Mouse (Mus musculus) CH12.LX (cell line): ENCODE data around the gene Tspan15. TPM values are rescaled to one million over a fixed set of nuclear protein-coding genes. Genes with fewer than 3 reads are reported as not detected.

Source experiments
- DNase-seq: peaks from one replicate; pipeline ENCODE4 v3.0.0-alpha.2; 2013; ENCODE audit errors: extremely low read depth
- H3K27ac ChIP-seq: 2 replicates; pipeline ENCODE4 v1.5.1; 2012; ENCODE audit warnings: low read depth, mild to moderate bottlenecking, control low read depth, moderate library complexity; ENCODE audit not compliant: insufficient read depth
- H3K27me3 ChIP-seq: replicated peaks from 2 replicates; pipeline ENCODE3; 2012; ENCODE audit warnings: inconsistent platforms
- H3K36me3 ChIP-seq, 2 experiments: replicated peaks in 1 of 2; 2 replicates each; pipeline versions ENCODE3 to v1.6.1; 2012; ENCODE audit warnings: inconsistent platforms in 1 of 2, low read length in 1 of 2, mild to moderate bottlenecking in 1 of 2, mixed read lengths in 1 of 2, moderate library complexity in 1 of 2; ENCODE audit not compliant: control insufficient read depth in 1 of 2, insufficient read depth in 1 of 2
- H3K4me1 ChIP-seq, 2 experiments: 2 replicates each; pipeline ENCODE4 v1.6.1; 2012; ENCODE audit warnings: inconsistent platforms in 1 of 2, moderate library complexity in 1 of 2; ENCODE audit not compliant: insufficient read depth in 2 of 2, control insufficient read depth in 1 of 2
- H3K4me2 ChIP-seq: 2 replicates; pipeline ENCODE4 v1.6.1; 2012; ENCODE audit warnings: low read depth, mild to moderate bottlenecking, control low read depth; ENCODE audit not compliant: poor library complexity, insufficient read depth, severe bottlenecking
- H3K4me3 ChIP-seq, 3 experiments: fragments of 150-350 bp in 1 of 3; sonication (generic) in 1 of 3; replicated peaks in 1 of 3; 2 replicates each; pipeline versions ENCODE3 to v1.5.1; 2011 to 2012; ENCODE audit warnings: low read depth in 2 of 3, low read length in 2 of 3, mild to moderate bottlenecking in 2 of 3, moderate library complexity in 2 of 3, control low read depth in 1 of 3, improper control_type of control experiment in 1 of 3, inconsistent platforms in 1 of 3, mixed read lengths in 1 of 3; ENCODE audit not compliant: poor library complexity in 1 of 3
- H3K79me2 ChIP-seq: replicated peaks from 2 replicates; pipeline ENCODE4 v1.6.1; 2012; ENCODE audit warnings: mild to moderate bottlenecking, moderate library complexity; ENCODE audit not compliant: control insufficient read depth, poor library complexity, insufficient read depth, severe bottlenecking; ENCODE audit errors: extremely low read depth
- H3K9ac ChIP-seq: 2 replicates; pipeline ENCODE4 v1.6.1; 2012; ENCODE audit warnings: low read depth, mild to moderate bottlenecking, control low read depth, moderate library complexity; ENCODE audit not compliant: insufficient read depth
- H3K9me3 ChIP-seq: replicated peaks from 2 replicates; pipeline ENCODE3; 2012; ENCODE audit warnings: low read length, inconsistent platforms, mixed read lengths
- BHLHE40 ChIP-seq: IDR thresholded peaks from 2 replicates; pipeline ENCODE4 v1.6.1; 2011; ENCODE audit warnings: mild to moderate bottlenecking, low read depth, low read length, improper control_type of control experiment
- CHD1 ChIP-seq: IDR thresholded peaks from 2 replicates; pipeline ENCODE4 v1.6.1; 2012; ENCODE audit warnings: low read depth, low read length, improper control_type of control experiment, inconsistent platforms
- CHD2 ChIP-seq: IDR thresholded peaks from 2 replicates; pipeline ENCODE4 v1.6.1; 2011; ENCODE audit warnings: low read length, improper control_type of control experiment
- ELF1 ChIP-seq: IDR thresholded peaks from 2 replicates; pipeline ENCODE4 v1.6.1; 2014; ENCODE audit warnings: low read depth, mild to moderate bottlenecking, inconsistent platforms, low read length, improper control_type of control experiment
- EP300 ChIP-seq: IDR thresholded peaks from 2 replicates; pipeline ENCODE4 v1.6.1; 2011; ENCODE audit warnings: low read length, improper control_type of control experiment
- GABPA ChIP-seq: IDR thresholded peaks from 2 replicates; pipeline ENCODE4 v1.6.1; 2012; ENCODE audit warnings: low read depth, low read length, improper control_type of control experiment, inconsistent platforms; ENCODE audit not compliant: insufficient replicate concordance
- HCFC1 ChIP-seq: IDR thresholded peaks from 2 replicates; pipeline ENCODE4 v1.6.1; 2012; ENCODE audit warnings: low read depth, mild to moderate bottlenecking, inconsistent platforms, low read length, improper control_type of control experiment
- IRF4 ChIP-seq: IDR thresholded peaks from 2 replicates; pipeline ENCODE4 v1.6.1; 2014; ENCODE audit warnings: low read depth, mild to moderate bottlenecking, inconsistent platforms, low read length, improper control_type of control experiment
- JUN ChIP-seq: IDR thresholded peaks from 2 replicates; pipeline ENCODE4 v1.6.1; 2011; ENCODE audit warnings: low read depth, mild to moderate bottlenecking, low read length, improper control_type of control experiment, moderate library complexity; ENCODE audit not compliant: insufficient read depth
- KAT2A ChIP-seq: IDR thresholded peaks from 2 replicates; pipeline ENCODE4 v1.6.1; 2012; ENCODE audit warnings: low read length, improper control_type of control experiment, inconsistent platforms; ENCODE audit not compliant: insufficient replicate concordance
- MEF2A ChIP-seq: IDR thresholded peaks from 2 replicates; pipeline ENCODE4 v1.6.1; 2014; ENCODE audit warnings: low read depth, mild to moderate bottlenecking, inconsistent platforms, low read length, improper control_type of control experiment, borderline replicate concordance
- MYC ChIP-seq: IDR thresholded peaks from 2 replicates; pipeline ENCODE4 v1.6.1; 2011; ENCODE audit warnings: low read depth, mild to moderate bottlenecking, improper control_type of control experiment, low read length
- POLR2A ChIP-seq: IDR thresholded peaks from 2 replicates; pipeline ENCODE4 v1.6.1; 2011; ENCODE audit warnings: low read depth, mild to moderate bottlenecking, improper control_type of control experiment, low read length
- POLR2AphosphoS2 ChIP-seq: IDR thresholded peaks from 2 replicates; pipeline ENCODE4 v1.6.1; 2011; ENCODE audit warnings: low read depth, low read length, improper control_type of control experiment
- RAD21 ChIP-seq: IDR thresholded peaks from 2 replicates; pipeline ENCODE4 v1.6.1; 2011; ENCODE audit warnings: low read depth, mild to moderate bottlenecking, low read length, improper control_type of control experiment, moderate library complexity
- RCOR1 ChIP-seq: conservative IDR thresholded peaks from 2 replicates; pipeline ENCODE4 v1.6.1; 2012; ENCODE audit warnings: low read depth, mild to moderate bottlenecking, inconsistent platforms, low read length, improper control_type of control experiment
- SMC3 ChIP-seq: IDR thresholded peaks from 2 replicates; pipeline ENCODE4 v1.6.1; 2011; ENCODE audit warnings: low read depth, low read length, improper control_type of control experiment
- TBP ChIP-seq: conservative IDR thresholded peaks from 2 replicates; pipeline ENCODE4 v1.6.1; 2011; ENCODE audit warnings: low read depth, low read length, improper control_type of control experiment
- TCF12 ChIP-seq: IDR thresholded peaks from 2 replicates; pipeline ENCODE4 v1.6.1; 2014; ENCODE audit warnings: low read depth, mild to moderate bottlenecking, inconsistent platforms, low read length, improper control_type of control experiment
- UBTF ChIP-seq: IDR thresholded peaks from 2 replicates; pipeline ENCODE4 v1.6.1; 2012; ENCODE audit warnings: low read depth, mild to moderate bottlenecking, inconsistent platforms, low read length, improper control_type of control experiment, moderate library complexity
- ZKSCAN1 ChIP-seq: IDR thresholded peaks from 2 replicates; pipeline ENCODE4 v1.6.1; 2012; ENCODE audit warnings: low read depth, inconsistent platforms, low read length, improper control_type of control experiment, borderline replicate concordance
- ZNF384 ChIP-seq: IDR thresholded peaks from 2 replicates; pipeline ENCODE4 v1.6.1; 2012; ENCODE audit warnings: low read depth, low read length, improper control_type of control experiment, inconsistent platforms
- dilution Hi-C: fragments of 300-500 bp; cut with MboI; formaldehyde crosslinking; loops from 2 replicates; pipeline ENCODE4 v1.14.3; 2020; ENCODE audit warnings: low sequenced_read_pairs; ENCODE audit not compliant: extremely low pct_unique_long_range_greater_than_20kb, extremely low pct_ligation_motif_present
- in situ Hi-C: fragments of 300-500 bp; cut with MboI; formaldehyde crosslinking; loops from 3 replicates; pipeline ENCODE4 v1.14.3; 2019; ENCODE audit warnings: low sequenced_read_pairs, low pct_ligation_motif_present, low pct_unique_long_range_greater_than_20kb, mixed read lengths
- polyA plus RNA-seq: library from polyadenylated mRNA; unstranded; fragments of >175 nt; gene quantifications from 2 replicates; pipeline ENCODE4 v1.2.1, GENCODE M21; 2012; ENCODE audit warnings: low read depth; ENCODE audit not compliant: insufficient read length
- total RNA-seq, 2 experiments: library from RNA; depleted of rRNA; stranded (reverse); fragments of 300-350 nt in 1 of 2; fragments of >200 nt in 1 of 2; gene quantifications; 2 replicates each; pipeline ENCODE4 v1.2.3; 2012 to 2014

The Tspan15 gene
- total and polyA plus RNA-seq, 3 experiments, result 0.12 to 0.30 TPM; not detected in 1

DNA sequence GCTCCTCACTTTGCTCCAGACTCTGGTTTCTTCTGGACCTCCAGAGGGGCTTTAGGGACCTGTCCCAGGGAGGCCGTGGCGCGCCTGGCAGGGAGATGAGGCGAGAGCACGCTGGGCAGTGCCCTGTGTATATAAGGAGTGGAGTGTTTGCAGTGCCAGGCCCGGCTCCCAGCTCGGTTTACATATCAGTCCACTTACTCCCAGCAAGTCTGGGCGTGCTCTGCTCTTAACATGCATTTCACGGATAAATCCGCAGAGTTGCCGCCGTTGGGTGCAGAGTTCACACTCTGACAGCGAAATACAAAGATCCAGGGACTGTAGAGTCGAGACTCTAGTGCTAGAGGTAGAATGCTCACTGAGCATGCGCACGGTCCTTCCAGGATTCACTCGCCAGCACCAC is 8.3 kb downstream of the Tspan15 start:
- Histone ChIP-seq H3K4me3 (no peak overlapping the region), H3K9ac (no peak overlapping the region), H3K4me2 (no peak overlapping the region), H3K79me2 (no peaks in the 10 kb centered on the region), H3K9me3 (no peaks in the 10 kb centered on the region), H3K27me3 (peaks cover 54% of the 10 kb centered on the region), H3K4me1 (no peaks in the 10 kb centered on the region), H3K36me3 (no peaks in the 10 kb centered on the region), H3K27ac (no peak overlapping the region)
- no peak for DNase-seq
- dilution Hi-C loops, result no loop called here
- TF ChIP-seq CHD2 (no peak), EP300 (no peak), ELF1 (no peak), TCF12 (no peak), POLR2AphosphoS2 (no peak), GABPA (no peak), IRF4 (no peak)
- in situ Hi-C loops, result no loop called here

DNA sequence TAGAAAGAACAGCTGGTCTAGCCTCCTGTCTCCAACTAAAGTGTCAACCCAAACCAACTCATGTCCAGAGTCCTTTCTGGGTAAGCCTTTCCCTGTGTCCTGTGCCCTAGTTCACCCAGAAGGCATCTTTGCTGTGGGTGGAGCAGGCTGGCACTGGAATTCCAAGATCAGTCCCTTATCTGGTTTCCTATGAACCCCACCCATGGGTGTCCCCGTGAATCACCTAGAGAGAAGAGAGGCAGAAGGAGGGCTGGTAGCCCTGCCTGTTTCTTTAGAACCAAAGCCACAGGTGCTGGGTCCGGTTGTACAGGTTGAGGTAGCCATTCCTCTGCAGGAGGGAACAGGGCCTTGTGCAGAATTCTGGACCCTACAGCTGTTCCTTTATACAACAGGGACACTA is 9.4 kb downstream of the Tspan15 start:
- Histone ChIP-seq H3K27me3 (peaks cover 60% of the 10 kb centered on the region), H3K79me2 (no peaks in the 10 kb centered on the region), H3K9me3 (no peaks in the 10 kb centered on the region), H3K9ac (no peak overlapping the region), H3K27ac (no peak overlapping the region), H3K36me3 (no peaks in the 10 kb centered on the region), H3K4me2 (no peak overlapping the region), H3K4me3 (no peak overlapping the region), H3K4me1 (no peaks in the 10 kb centered on the region)
- in situ Hi-C loops, result no loop called here
- dilution Hi-C loops, result no loop called here
- no peak for DNase-seq
- TF ChIP-seq MYC (no peak), MEF2A (no peak), IRF4 (no peak), POLR2A (no peak), BHLHE40 (no peak), ELF1 (no peak), ZNF384 (no peak), CHD1 (no peak), KAT2A (no peak), UBTF (no peak), RCOR1 (no peak), TCF12 (no peak), JUN (no peak), ZKSCAN1 (no peak), SMC3 (no peak), HCFC1 (no peak), RAD21 (no peak), TBP (no peak)
